ENCODE assay signal across 8 mouse cellular contexts in the genomic region with DNA sequence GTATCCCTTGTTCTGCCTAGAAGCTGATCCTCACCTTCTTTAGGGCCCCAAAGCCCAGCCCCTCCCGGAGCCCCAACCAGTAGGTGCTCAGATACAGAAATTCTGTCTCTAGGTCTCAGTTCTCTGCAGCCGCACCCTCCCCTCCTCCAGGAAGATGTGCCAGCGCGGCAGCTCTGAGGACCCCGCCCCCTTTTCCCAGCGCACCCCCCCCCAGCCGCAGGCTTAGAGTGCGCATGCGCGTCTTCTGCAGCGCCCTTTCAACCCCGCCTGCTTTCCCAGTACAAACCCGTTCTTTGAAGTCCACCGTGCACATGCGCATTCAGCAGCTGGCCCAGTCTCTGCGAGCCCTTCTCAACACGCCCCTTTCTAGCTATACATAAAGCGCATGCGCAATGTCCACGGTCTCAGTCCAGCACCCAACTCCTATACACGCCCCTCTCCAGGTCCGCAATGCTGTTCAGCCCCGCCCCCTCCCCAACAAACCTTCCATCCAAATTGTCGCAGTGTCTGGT. TPM values are rescaled to one million over a fixed set of nuclear protein-coding genes. Genes with fewer than 3 reads are reported as not detected.
A peak's percentile ranks its signal among the peaks of the same experiment; 100 is the strongest.
DNase-seq lines count a peak whose midpoint lies in the region; ATAC-seq lines count a peak whose summit lies in the region.

No protein-coding gene starts in this region.

- H3K4me2 ChIP-seq in intestine, embryonic 14.5 days (ENCODE audit: low read length), result peak overlapping the region; percentile 49

- ATAC-seq in intestine, embryonic 14.5 days (replicated peaks; ENCODE audit: low FRiP score, low TSS enrichment, low read depth), result peak; percentile 96
- ATAC-seq in megakaryocyte progenitor cell, adult 5-6 weeks (replicated peaks; ENCODE audit: poor library complexity), result peak; percentile 90

- H3K36me3 ChIP-seq in intestine, embryonic 14.5 days (ENCODE audit: control insufficient read depth, insufficient read depth, low read length), result peaks cover 35% of the 10 kb centered on the region

- intact Hi-C loops in gastrocnemius, postnatal 36 days (cut with DNase I), result no loop called here
- intact Hi-C loops in left cerebral cortex, postnatal 10 days (cut with DNase I), result loop anchor here (5.0 kb wide), 1 partner anchor 144 kb away; no protein-coding TSS in a partner anchor

- no peaks in the 10 kb centered on the region for H3K9me3 ChIP-seq in intestine, embryonic 14.5 days (ENCODE audit: control insufficient read depth, low read length)

- H3K4me3 ChIP-seq in intestine, embryonic 14.5 days (ENCODE audit: low read depth, low read length), result peak overlapping the region; percentile 51

- H3K27me3 ChIP-seq in intestine, embryonic 14.5 days (replicated peaks; ENCODE audit: control insufficient read depth, insufficient read depth, low read length), result no peaks in the 10 kb centered on the region

- WGBS in intestine, embryonic 14.5 days, result 24% methylated on average over 19 of the region's 24 CpGs

- no peaks in the 10 kb centered on the region for H3K4me1 ChIP-seq in intestine, embryonic 14.5 days (replicated peaks; ENCODE audit: control insufficient read depth, insufficient read depth, low read length)

- DNase-seq in adrenal gland, adult 2 months, result peak; percentile 90
- DNase-seq in embryo, embryonic 10.5 days (ENCODE audit: low spot score), result peak; percentile 96
- DNase-seq in gastrocnemius, postnatal 36 days, result peak; percentile 76 to 82
- peak; percentile 82 for DNase-seq in intestine, embryonic 14.5 days (ENCODE audit: low spot score)
- DNase-seq in left cerebral cortex, postnatal 10 days (ENCODE audit: extremely low spot score in 1 of 2, low spot score in 2 of 2), result peak; percentile 85 to 93
- DNase-seq in right cerebral cortex, postnatal 14 days, result peak; percentile 87
- peak; percentile 66 for DNase-seq in urinary bladder, postnatal 25 days (ENCODE audit: low spot score)

- peak overlapping the region; percentile 83; the same call in 1 of the 2 replicates for H3K27ac ChIP-seq in intestine, embryonic 14.5 days (ENCODE audit: low read depth)

- H3K9ac ChIP-seq in intestine, embryonic 14.5 days (ENCODE audit: low read length), result peak overlapping the region; percentile 39

RNA-seq across cellular contexts. Expression of gene Maged2, which starts 1.3 kb away (rescaled TPM):
- 100 to 1,000 TPM in 1 of 2 experiments, 10 to 100 TPM in 1; 83.9 to 107 TPM for total RNA-seq in adrenal gland, adult 2 months (2021)
- 36.6 and 45.6 TPM in 2 replicates for polyA plus RNA-seq in adrenal gland, adult 2 months (2012; rRNA removed)
- total RNA-seq in gastrocnemius, postnatal 36 days (2021), result 10 to 100 TPM; 18.4 to 20.9 TPM
- polyA plus RNA-seq in intestine, embryonic 14.5 days (2014; fragmentation: Nextera tagmentation; extraction: Ambion mirVana), result 458 and 513 TPM in 2 replicates
- 100 to 1,000 TPM in 1 of 2 experiments, 10 to 100 TPM in 1; 92.6 to 101 TPM for total RNA-seq in left cerebral cortex, postnatal 10 days (2021)
- 3.1 and 3.7 TPM in 2 replicates for total RNA-seq in megakaryocyte progenitor cell, adult 5-6 weeks (2015)
- total RNA-seq in megakaryocyte progenitor cell, adult 5-6 weeks (2017), result 4.0 and 6.5 TPM in 2 replicates

Comparison
In these comparisons a context has a peak if more than half of its experiments do, and no peak if none do; other contexts are left out.
1. Peak in every context shown above with its lines: DNase-seq, ATAC-seq, H3K4me3 ChIP-seq and H3K27ac ChIP-seq.